Mouse (Mus musculus) heart, adult 11 months (tissue): Measurements from ENCODE around the gene Usp7.
A peak's percentile ranks its signal among the peaks of the same experiment; 100 is the strongest.

Experiments used
- DNase-seq: peaks from one replicate; pipeline ENCODE4 v3.0.0; 2022

The Usp7 gene

GRCm38 (mm10) chr16:8671551-8672349 lies 120.4 kb downstream of the Usp7 start, which contains the start of gene Carhsp1:
Gene Carhsp1 (minus strand): TSS chr16:8672155.
- peak; percentile 100 for DNase-seq

DNA sequence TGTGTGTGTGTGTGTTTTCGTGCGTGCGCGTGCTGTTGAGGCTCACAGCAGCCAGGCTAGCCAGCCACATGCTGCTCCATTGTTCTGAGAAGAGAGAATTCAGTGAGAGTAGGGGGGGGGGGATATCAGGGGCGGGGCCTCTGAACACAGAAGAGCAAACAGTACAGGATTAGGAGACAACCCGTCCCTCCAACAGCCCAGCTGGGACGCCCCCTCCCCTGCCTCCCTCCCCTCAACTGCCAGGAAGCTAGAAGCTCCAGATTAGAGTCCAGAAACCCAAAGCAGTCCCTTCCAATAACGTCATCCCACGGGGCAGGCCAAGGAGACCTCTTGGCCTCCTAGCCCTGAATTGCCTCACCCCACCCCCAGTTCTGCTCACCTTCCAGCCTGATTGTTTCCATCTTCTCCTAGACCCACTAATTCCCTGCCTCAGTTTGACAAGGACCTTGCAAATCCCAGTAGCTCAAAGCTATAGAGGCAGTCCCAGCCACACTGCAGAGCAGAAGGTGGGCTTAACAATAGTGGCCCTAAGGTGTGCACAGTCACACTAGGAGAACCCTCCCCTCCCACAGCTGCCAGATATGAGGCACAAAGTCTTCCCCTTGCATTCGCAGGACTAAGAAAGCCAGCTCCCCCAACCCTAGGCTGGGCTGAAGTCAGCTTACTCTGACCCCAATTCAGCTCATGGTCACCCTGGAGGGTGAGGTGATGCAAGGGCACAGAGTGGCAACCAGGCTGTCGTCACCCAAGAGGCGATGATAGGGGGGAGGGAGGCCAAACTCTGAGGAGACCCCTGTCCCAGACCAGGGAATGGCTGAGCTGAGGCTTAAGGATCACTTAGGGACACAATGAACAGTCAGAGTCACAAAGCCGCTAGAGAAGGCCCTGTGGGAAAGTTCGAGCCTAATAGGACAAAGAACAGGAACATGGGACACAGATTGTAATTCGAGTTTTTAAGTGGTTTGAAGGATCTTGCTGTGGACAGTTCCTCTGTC lies 121.8 kb downstream of the Usp7 start:
- peak; percentile 92 for DNase-seq

- no peak for DNase-seq
Observed at GRCm38 (mm10) chr16:8669432-8669831, 122.7 kb downstream of the Usp7 start.

DNA sequence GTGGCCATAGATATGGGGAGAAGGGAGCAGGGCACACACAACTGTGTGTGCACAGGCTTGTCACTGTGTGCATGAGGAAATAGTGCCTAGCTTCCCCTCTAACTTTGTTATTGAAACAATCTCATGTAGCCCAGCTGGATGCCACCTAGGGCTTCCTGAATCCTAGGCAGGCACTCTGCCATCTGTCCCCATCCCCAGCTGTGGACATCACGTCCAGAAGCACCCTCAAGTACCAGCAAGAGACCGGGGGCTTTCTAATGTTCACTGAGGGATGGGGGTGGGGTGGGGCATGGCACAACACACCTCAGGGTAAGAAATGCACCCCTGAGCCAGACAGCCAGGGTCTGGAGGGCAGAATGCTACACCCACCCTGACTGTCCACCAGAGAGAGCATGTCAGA lies 123.7 kb downstream of the Usp7 start:
- DNase-seq = peak; percentile 92

GRCm38 (mm10) chr16:8667814-8668213 lies 124.3 kb downstream of the Usp7 start:
- peak; percentile 97 for DNase-seq

DNA sequence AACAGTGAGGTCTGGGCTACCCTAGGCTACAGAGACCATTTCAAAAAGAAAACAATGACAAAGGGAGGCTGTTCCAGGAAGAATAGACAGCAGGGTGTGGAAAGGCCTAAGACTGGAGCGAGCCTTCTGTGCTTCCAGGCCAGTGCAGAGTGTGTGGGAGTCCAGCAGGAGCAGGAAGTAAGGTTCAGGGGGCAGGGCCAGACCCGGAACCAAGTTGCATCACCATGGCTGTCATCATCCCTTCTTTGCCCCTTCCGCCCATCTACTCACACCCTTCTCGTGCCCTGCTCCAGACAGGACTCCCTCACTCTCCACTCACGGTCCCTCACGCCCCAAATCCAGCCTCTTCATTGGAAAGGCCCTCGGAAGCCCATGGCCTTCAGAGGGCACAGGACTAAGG lies 124.8 kb downstream of the Usp7 start:
- DNase-seq = peak; percentile 97

GRCm38 (mm10) chr16:8666452-8666851 lies 125.7 kb downstream of the Usp7 start:
- DNase-seq = peak; percentile 98

GRCm38 (mm10) chr16:8665367-8665766 lies 126.7 kb downstream of the Usp7 start:
- DNase-seq = peak; percentile 93

DNA sequence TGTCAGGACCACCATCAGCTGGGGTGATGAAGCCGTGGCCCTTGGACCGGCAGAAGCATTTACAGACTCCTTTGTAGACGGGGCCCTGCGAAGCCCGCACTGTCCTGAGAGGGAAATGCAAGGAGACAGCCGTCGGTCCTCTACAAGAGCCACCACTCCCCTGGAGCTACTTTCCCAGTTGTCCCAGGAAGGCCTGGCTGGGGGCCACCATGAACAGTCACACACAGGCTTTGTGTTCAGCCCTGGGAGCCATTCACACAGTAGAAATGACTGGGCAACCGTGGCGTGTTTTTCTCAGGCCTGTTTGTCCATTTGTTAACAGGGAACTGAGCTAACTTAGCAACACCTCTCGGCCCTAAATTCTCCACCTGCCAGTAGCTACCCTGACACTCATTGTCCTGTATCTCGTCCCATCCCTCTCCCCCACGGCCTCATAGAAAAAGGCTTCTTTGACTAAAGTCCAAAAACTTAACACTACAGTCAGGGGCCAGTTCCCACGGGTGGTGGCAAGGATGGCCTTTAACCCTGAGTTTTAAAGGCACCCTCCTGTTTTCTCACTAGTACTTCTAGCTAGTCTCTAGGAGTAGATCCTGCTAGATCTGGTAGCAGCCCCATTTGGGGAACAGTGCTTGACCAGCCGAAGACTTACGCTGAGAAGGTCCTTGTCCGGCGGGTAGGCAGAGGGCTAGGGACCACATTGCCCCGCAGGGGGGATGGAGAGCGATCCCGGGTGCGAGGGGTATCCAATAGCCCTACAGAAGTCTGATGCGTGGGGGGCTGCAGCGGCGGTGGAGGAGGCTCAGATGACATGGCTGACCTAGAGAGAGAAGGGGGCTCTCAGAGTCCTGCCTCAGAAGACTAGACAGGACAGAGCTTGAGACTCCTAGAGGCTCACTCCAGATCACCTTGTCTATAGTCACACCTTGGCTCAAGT lies 128.2 kb downstream of the Usp7 start:
- peak; percentile 95 for DNase-seq

DNA sequence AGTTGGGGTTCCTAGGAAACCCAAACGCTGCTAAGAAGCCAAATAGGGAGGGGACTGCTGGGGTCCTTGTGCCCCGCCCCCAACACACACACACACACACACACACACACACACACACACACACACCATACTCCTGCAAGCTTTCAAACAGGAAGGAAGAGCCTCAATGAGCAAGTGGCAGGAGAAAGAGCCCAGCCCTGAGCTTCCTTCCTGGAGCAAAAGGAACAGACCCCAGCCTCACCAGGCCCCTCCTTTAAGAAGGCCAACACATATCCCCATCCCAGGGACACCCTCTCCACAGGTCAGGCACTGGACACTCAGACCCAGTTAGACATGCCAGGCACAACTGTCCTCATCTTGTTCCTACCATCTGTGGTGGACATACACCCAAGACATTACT lies 129.1 kb downstream of the Usp7 start:
- DNase-seq = no peak

DNA sequence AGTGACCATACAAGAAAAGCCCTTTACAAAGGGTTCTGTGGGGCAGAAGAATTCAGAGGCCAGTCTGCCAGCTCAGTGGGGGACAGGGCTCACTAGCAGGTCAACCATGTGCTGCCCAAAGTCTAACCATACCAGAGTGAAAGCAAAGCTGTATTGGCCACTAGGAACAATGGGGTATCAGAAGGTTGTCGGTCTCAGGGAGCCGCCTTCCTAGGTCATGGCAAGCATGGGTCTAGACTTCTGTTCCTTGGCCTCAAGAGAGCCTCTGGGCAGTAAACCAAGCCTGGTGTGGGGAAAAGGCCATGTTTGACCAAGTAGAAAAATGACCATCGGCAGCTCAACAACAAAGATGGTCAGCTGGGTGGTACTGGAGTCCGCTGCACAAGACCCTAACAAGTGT lies 133.3 kb downstream of the Usp7 start:
- no peak for DNase-seq

GRCm38 (mm10) chr16:8658349-8658748 lies 133.8 kb downstream of the Usp7 start:
- DNase-seq = no peak

DNA sequence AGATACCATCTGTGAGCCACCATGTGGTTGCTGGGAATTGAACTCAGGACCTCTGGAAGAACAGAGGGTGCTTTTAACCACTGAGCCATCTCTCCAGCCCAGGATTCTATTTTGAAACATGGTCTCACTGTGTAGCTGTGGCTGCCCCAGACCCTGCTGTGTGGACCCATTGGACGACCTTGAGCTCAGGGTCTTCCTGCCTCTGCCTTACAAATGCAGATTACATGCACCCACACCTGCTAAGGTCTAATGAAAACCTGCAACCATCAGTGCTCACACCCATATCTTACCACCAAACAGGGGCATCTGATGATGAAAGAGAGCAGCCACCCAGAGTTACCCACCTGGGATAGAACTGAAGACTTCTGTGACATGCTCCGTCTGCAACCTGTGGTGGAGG lies 135.9 kb downstream of the Usp7 start:
- no peak for DNase-seq

GRCm38 (mm10) chr16:8655599-8655998 lies 136.5 kb downstream of the Usp7 start:
- DNase-seq = peak; percentile 90

- no peak for DNase-seq
Observed at GRCm38 (mm10) chr16:8655108-8655507, 137.0 kb downstream of the Usp7 start.

DNA sequence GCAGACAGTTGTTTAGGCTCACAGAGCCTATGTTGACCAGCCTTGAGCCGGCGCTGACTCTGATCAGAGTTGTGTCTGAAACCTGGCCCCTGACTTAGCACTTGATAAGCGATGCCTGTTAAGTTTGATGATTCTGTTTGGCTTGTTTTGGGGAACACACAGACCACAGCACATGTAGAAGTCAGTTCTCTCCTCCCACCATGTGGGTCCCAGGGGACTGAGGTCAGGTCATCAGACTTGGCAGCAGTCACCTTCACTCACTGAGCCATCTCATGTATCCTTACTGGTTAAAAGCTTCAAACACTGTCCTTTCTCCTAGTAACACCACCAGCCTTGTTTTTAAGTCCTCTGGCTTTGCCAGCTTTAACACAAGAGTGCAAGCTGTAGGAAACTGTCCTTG lies 142.1 kb downstream of the Usp7 start:
- DNase-seq = no peak

- no peak for DNase-seq
Observed at GRCm38 (mm10) chr16:8645546-8645945, 146.6 kb downstream of the Usp7 start.

DNA sequence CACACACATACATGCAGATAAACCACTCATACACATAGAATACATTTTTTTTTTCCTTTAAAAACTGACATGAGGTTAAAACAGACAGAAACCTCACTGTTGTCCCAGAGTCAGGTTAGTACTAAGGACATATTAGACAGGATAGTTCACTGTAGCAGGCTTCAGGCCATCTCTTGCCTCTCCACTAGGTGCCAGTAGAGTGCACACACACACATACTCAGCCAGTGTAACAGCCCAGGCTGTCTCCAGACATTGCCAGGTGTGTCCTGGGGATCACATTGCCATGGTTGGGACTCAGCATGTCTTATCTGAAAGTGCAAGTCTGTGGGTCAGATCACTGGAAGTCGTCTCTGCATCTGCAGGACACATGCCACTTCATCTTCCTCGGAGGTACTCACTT lies 148.3 kb downstream of the Usp7 start:
- DNase-seq = peak; percentile 89
